Mouse (Mus musculus) thymus, postnatal 0 days (tissue): ENCODE data around the gene Cd300ld4. TPM values are rescaled to one million over a fixed set of nuclear protein-coding genes. Genes with fewer than 3 reads are reported as not detected.

Experiments used
- polyA plus RNA-seq: library from polyadenylated mRNA; unstranded; fragments of >200 nt; fragmentation: Nextera tagmentation; extraction: Ambion mirVana; gene quantifications from 2 replicates; pipeline ENCODE4 v1.2.1, GENCODE M21; 2015

Gene Cd300ld4
- polyA plus RNA-seq, 1 experiment from 2014 or later, result 0.48 TPM

Other genes with a start within 250 kb of the Cd300ld4 start
- 0.14 TPM in 1 of 2 replicates, not detected in the other for gene Btbd17, start 231.1 kb downstream of the Cd300ld4 start, polyA plus RNA-seq
- not detected in 2 replicates for gene Gpr142, start 228.1 kb downstream of the Cd300ld4 start, polyA plus RNA-seq
- gene Gprc5c, start 175.9 kb downstream of the Cd300ld4 start, polyA plus RNA-seq, result 5.0 and 5.3 TPM in 2 replicates
- gene Cd300a, start 137.0 kb downstream of the Cd300ld4 start, polyA plus RNA-seq, result 5.0 and 6.8 TPM in 2 replicates
- 0.15 and 0.29 TPM in 2 replicates for gene Cd300lb, start 92.6 kb downstream of the Cd300ld4 start, polyA plus RNA-seq
- 0.21 and 0.23 TPM in 2 replicates for gene Cd300c, start 57.9 kb downstream of the Cd300ld4 start, polyA plus RNA-seq
- gene Cd300ld, start 37.1 kb downstream of the Cd300ld4 start, polyA plus RNA-seq, result 0.21 and 0.26 TPM in 2 replicates
- 7.7 and 8.0 TPM in 2 replicates for gene Cd300c2, start 25.1 kb downstream of the Cd300ld4 start, polyA plus RNA-seq
- not detected in 2 replicates for gene Cd300ld2, start 10.8 kb downstream of the Cd300ld4 start, polyA plus RNA-seq
- gene Cd300ld5, start 10.8 kb upstream of the Cd300ld4 start, polyA plus RNA-seq, result 0.49 TPM in 1 of 2 replicates, not detected in the other
- gene Cd300ld3, start 21.4 kb upstream of the Cd300ld4 start, polyA plus RNA-seq, result not detected in 2 replicates
- gene Cd300e, start 35.2 kb upstream of the Cd300ld4 start, polyA plus RNA-seq, result 0.05 and 0.18 TPM in 2 replicates
- gene Rab37, start 64.4 kb upstream of the Cd300ld4 start, polyA plus RNA-seq, result 43.4 and 47.1 TPM in 2 replicates
- gene Cd300lf, start 107.0 kb upstream of the Cd300ld4 start, polyA plus RNA-seq, result 0.76 and 2.0 TPM in 2 replicates
- 255 and 279 TPM in 2 replicates for gene Slc9a3r1, start 136.3 kb upstream of the Cd300ld4 start, polyA plus RNA-seq
- gene Tmem104, start 160.5 kb upstream of the Cd300ld4 start, polyA plus RNA-seq, result 8.6 and 10.8 TPM in 2 replicates
- gene Nat9, start 160.8 kb upstream of the Cd300ld4 start, polyA plus RNA-seq, result 19.3 and 20.1 TPM in 2 replicates
- 0.60 and 0.83 TPM in 2 replicates for gene Grin2c, start 240.2 kb upstream of the Cd300ld4 start, polyA plus RNA-seq